Mouse (Mus musculus) liver, adult (tissue): Measurements from ENCODE around the gene Olig2.

Source experiments
- GATA4 ChIP-seq: IDR thresholded peaks from 2 replicates; pipeline ENCODE4 v1.6.1; 2014; ENCODE audit warnings: mild to moderate bottlenecking, low read length; ENCODE audit not compliant: insufficient replicate concordance

The Olig2 gene

GRCm38 (mm10) chr16:91258956-91259355, 33.7 kb downstream of the Olig2 start:
- TF ChIP-seq GATA4 = no peak

- TF ChIP-seq GATA4 = no peak
These were observed 35.6 kb downstream of the Olig2 start for GRCm38 (mm10) chr16:91260861-91261260.

- no peak for TF ChIP-seq GATA4
These were observed 37.4 kb downstream of the Olig2 start for GRCm38 (mm10) chr16:91262467-91263220.

- no peak for TF ChIP-seq GATA4
These were observed 40.7 kb downstream of the Olig2 start for GRCm38 (mm10) chr16:91265972-91266371.

GRCm38 (mm10) chr16:91268724-91269452, 43.6 kb downstream of the Olig2 start:
- no peak for TF ChIP-seq GATA4

- TF ChIP-seq GATA4 = no peak
These were observed 44.4 kb downstream of the Olig2 start, which contains the start of gene Olig1 for GRCm38 (mm10) chr16:91269468-91270211. Gene Olig1 (plus strand): TSS chr16:91269772.

GRCm38 (mm10) chr16:91270212-91270971, 45.1 kb downstream of the Olig2 start:
- TF ChIP-seq GATA4 = no peak

GRCm38 (mm10) chr16:91270982-91271549, 45.8 kb downstream of the Olig2 start:
- TF ChIP-seq GATA4 = no peak

- TF ChIP-seq GATA4 = no peak
These were observed 46.4 kb downstream of the Olig2 start for GRCm38 (mm10) chr16:91271634-91272033.
